14 mouse cellular contexts compared by ENCODE assay signal in the genomic region with DNA sequence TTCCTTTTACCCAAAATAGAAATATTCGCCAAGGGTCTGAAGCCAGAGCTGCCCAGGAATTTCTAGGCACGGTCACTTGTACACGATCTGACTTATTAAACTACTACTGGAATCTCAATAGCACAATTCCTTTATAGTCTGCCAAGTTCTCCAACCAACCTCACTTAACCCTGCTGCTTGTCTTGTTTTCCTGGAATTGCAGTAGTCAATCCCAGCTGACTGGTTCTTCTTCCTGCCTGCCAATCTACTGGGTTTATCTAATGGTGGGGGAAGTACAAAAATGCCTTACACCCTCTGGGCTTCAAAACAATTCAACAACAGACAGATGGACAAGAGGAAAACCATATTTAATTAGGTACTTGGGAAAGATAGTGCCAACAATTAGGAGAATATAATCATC.
"Had no signal": no experiment of that assay in that cellular context is flagged by ENCODE, and none has a peak within 500 bp of the region (broad histone marks: within the 10 kb centered on the region; RNA-seq: fewer than 3 reads in every experiment).

No protein-coding gene starts in this region.

- H3K36me3 ChIP-seq: liver, embryonic 13.5 days; midbrain, embryonic 12.5 days; neural tube, embryonic 13.5 days had no signal

- H3K9ac ChIP-seq: liver, embryonic 13.5 days; midbrain, embryonic 12.5 days; neural tube, embryonic 13.5 days had no signal

- H3K9me3 ChIP-seq: liver, embryonic 13.5 days; midbrain, embryonic 12.5 days; neural tube, embryonic 13.5 days had no signal

- H3K27me3 ChIP-seq: liver, embryonic 13.5 days; midbrain, embryonic 12.5 days; neural tube, embryonic 13.5 days had no signal

- DNase-seq: kidney, postnatal 25 days; layer of hippocampus, adult 9-11 months; liver, embryonic 13.5 days; lung, adult 2 months; retina, postnatal 1 day; thymus, adult 18-20 months; thymus, postnatal 36 days had no signal

- H3K4me2 ChIP-seq: liver, embryonic 13.5 days; midbrain, embryonic 12.5 days; neural tube, embryonic 13.5 days had no signal

- ATAC-seq: midbrain, embryonic 16.5 days had no signal

- H3K4me1 ChIP-seq: midbrain, embryonic 12.5 days; neural tube, embryonic 13.5 days had no signal

- H3K27ac ChIP-seq: kidney, postnatal 0 days; layer of hippocampus, adult 2 months; liver, embryonic 13.5 days; macrophage; midbrain, embryonic 12.5 days; neural tube, embryonic 13.5 days had no signal

- H3K4me3 ChIP-seq: layer of hippocampus, adult 2 months; liver, embryonic 13.5 days; midbrain, embryonic 12.5 days; myocyte; neural tube, embryonic 13.5 days had no signal
